Mouse (Mus musculus) limb, embryonic 12.5 days (tissue): Measurements from ENCODE around the gene Psmc2. TPM values are rescaled to one million over a fixed set of nuclear protein-coding genes. Genes with fewer than 3 reads are reported as not detected.

ENCODE experiments used
- ATAC-seq: fragments of 200-750 bp; cut with Nextera tagmentation; 2 replicates; pipeline ENCODE4 v1.8.0; 2017; ENCODE audit warnings: low read depth, moderate TSS enrichment; ENCODE audit not compliant: insufficient number of reproducible peaks, insufficient read depth, low FRiP score, low TSS enrichment
- H3K27ac ChIP-seq: fragments of 300-500 bp; sonication (generic); 2 replicates; pipeline ENCODE4 v1.5.1; 2016; ENCODE audit warnings: mild to moderate bottlenecking, moderate library complexity
- H3K27me3 ChIP-seq: fragments of 300-500 bp; sonication (generic); 2 replicates; pipeline ENCODE4 v1.6.1; 2016; ENCODE audit warnings: mild to moderate bottlenecking, moderate library complexity
- H3K36me3 ChIP-seq: fragments of 300-500 bp; sonication (generic); 2 replicates; pipeline ENCODE4 v1.6.1; 2016; ENCODE audit warnings: mild to moderate bottlenecking, moderate library complexity
- H3K4me1 ChIP-seq: fragments of 300-500 bp; sonication (generic); replicated peaks from 2 replicates; pipeline ENCODE4 v1.6.1; 2016
- H3K4me2 ChIP-seq: fragments of 300-500 bp; sonication (generic); 2 replicates; pipeline ENCODE4 v1.6.1; 2016; ENCODE audit warnings: mild to moderate bottlenecking, moderate library complexity
- H3K4me3 ChIP-seq: fragments of 300-500 bp; sonication (generic); replicated peaks from 2 replicates; pipeline ENCODE4 v1.5.1; 2016; ENCODE audit warnings: mild to moderate bottlenecking
- H3K9ac ChIP-seq: fragments of 300-500 bp; sonication (generic); replicated peaks from 2 replicates; pipeline ENCODE4 v1.6.1; 2016; ENCODE audit warnings: mild to moderate bottlenecking, moderate library complexity
- H3K9me3 ChIP-seq: fragments of 300-500 bp; sonication (generic); 2 replicates; pipeline ENCODE4 v1.6.1; 2016; ENCODE audit warnings: mild to moderate bottlenecking, moderate library complexity
- WGBS: fragments of 180-500 bp; shearing (Covaris S2); methylation state at CpG from one replicate; pipeline ENCODE4 v1.1.7; 2016; 5-methylcytosine and 5-hydroxymethylcytosine counted together
- polyA plus RNA-seq: library from polyadenylated mRNA; unstranded; fragments of >200 nt; fragmentation: Nextera tagmentation; extraction: Ambion mirVana; gene quantifications from 2 replicates; pipeline ENCODE4 v1.2.1, GENCODE M21; 2016

The Psmc2 gene
- polyA plus RNA-seq, 1 experiment from 2014 or later, result 194 TPM

GRCm38 (mm10) chr5:21810924-21811323, 25.8 kb downstream of the Psmc2 start:
- no peak overlapping the region for H3K4me3 ChIP-seq
- no peak overlapping the region for H3K27ac ChIP-seq
- H3K9ac ChIP-seq, result no peak overlapping the region
- H3K4me2 ChIP-seq, result no peak overlapping the region
- H3K27me3 ChIP-seq, result no peaks in the 10 kb centered on the region
- peaks cover under 1% of the 10 kb centered on the region; the same call in 1 of the 2 replicates for H3K4me1 ChIP-seq
- ATAC-seq, result no peak
- no peaks in the 10 kb centered on the region for H3K36me3 ChIP-seq
- H3K9me3 ChIP-seq, result no peaks in the 10 kb centered on the region
- WGBS, result 74% methylated on average over 10 of the region's 10 CpGs

GRCm38 (mm10) chr5:21813994-21814393, 28.9 kb downstream of the Psmc2 start:
- Histone ChIP-seq H3K4me3 (no peak overlapping the region), H3K9ac (no peak overlapping the region), H3K4me2 (no peak overlapping the region), H3K27ac (no peak overlapping the region), H3K9me3 (no peaks in the 10 kb centered on the region), H3K27me3 (no peaks in the 10 kb centered on the region), H3K36me3 (no peaks in the 10 kb centered on the region), H3K4me1 (peaks cover 3% of the 10 kb centered on the region; the same call in 1 of the 2 replicates)
- ATAC-seq, result no peak
- WGBS, result 39% methylated on average over 1 of the region's 1 CpGs

GRCm38 (mm10) chr5:21826370-21826769, 41.3 kb downstream of the Psmc2 start:
- H3K4me1 ChIP-seq, result no peaks in the 10 kb centered on the region
- WGBS, result 47% methylated on average over 7 of the region's 7 CpGs
- H3K4me2 ChIP-seq, result no peak overlapping the region
- H3K4me3 ChIP-seq, result no peak overlapping the region
- no peaks in the 10 kb centered on the region for H3K36me3 ChIP-seq
- H3K9ac ChIP-seq, result no peak overlapping the region
- H3K9me3 ChIP-seq, result no peaks in the 10 kb centered on the region
- ATAC-seq, result no peak
- H3K27me3 ChIP-seq, result no peaks in the 10 kb centered on the region
- H3K27ac ChIP-seq, result no peak overlapping the region

- Histone ChIP-seq H3K4me3 (no peak overlapping the region), H3K4me2 (no peak overlapping the region), H3K4me1 (no peaks in the 10 kb centered on the region), H3K27me3 (no peaks in the 10 kb centered on the region), H3K9ac (no peak overlapping the region), H3K36me3 (no peaks in the 10 kb centered on the region), H3K27ac (no peak overlapping the region), H3K9me3 (no peaks in the 10 kb centered on the region)
- no peak for ATAC-seq
- WGBS, result 12% methylated on average over 6 of the region's 6 CpGs
Observed at GRCm38 (mm10) chr5:21827643-21828042, 42.6 kb downstream of the Psmc2 start.

GRCm38 (mm10) chr5:21828855-21829254, 43.8 kb downstream of the Psmc2 start:
- H3K9ac ChIP-seq, result no peak overlapping the region
- no peak for ATAC-seq
- no peaks in the 10 kb centered on the region for H3K4me1 ChIP-seq
- no peak overlapping the region for H3K4me3 ChIP-seq
- H3K27ac ChIP-seq, result no peak overlapping the region
- H3K36me3 ChIP-seq, result no peaks in the 10 kb centered on the region
- no peaks in the 10 kb centered on the region for H3K27me3 ChIP-seq
- 75% methylated on average over 4 of the region's 4 CpGs for WGBS
- H3K4me2 ChIP-seq, result no peak overlapping the region
- H3K9me3 ChIP-seq, result no peaks in the 10 kb centered on the region

GRCm38 (mm10) chr5:21831761-21832160, 46.7 kb downstream of the Psmc2 start:
- 74% methylated on average over 3 of the region's 3 CpGs for WGBS
- no peaks in the 10 kb centered on the region for H3K4me1 ChIP-seq
- no peak overlapping the region for H3K4me2 ChIP-seq
- H3K4me3 ChIP-seq, result no peak overlapping the region
- no peak overlapping the region for H3K27ac ChIP-seq
- H3K27me3 ChIP-seq, result no peaks in the 10 kb centered on the region
- no peak for ATAC-seq
- no peaks in the 10 kb centered on the region for H3K36me3 ChIP-seq
- no peaks in the 10 kb centered on the region for H3K9me3 ChIP-seq
- H3K9ac ChIP-seq, result no peak overlapping the region

GRCm38 (mm10) chr5:21844676-21845075, 59.6 kb downstream of the Psmc2 start:
- H3K4me3 ChIP-seq, result no peak overlapping the region
- no peak overlapping the region for H3K27ac ChIP-seq
- H3K27me3 ChIP-seq, result no peaks in the 10 kb centered on the region
- no peak overlapping the region for H3K4me2 ChIP-seq
- ATAC-seq, result no peak
- H3K9me3 ChIP-seq, result no peaks in the 10 kb centered on the region
- H3K4me1 ChIP-seq, result no peaks in the 10 kb centered on the region
- 71% methylated on average over 4 of the region's 4 CpGs for WGBS
- no peak overlapping the region for H3K9ac ChIP-seq
- no peaks in the 10 kb centered on the region for H3K36me3 ChIP-seq

GRCm38 (mm10) chr5:21846616-21847290, 61.7 kb downstream of the Psmc2 start:
- Histone ChIP-seq H3K4me2 (no peak overlapping the region), H3K4me3 (no peak overlapping the region), H3K9ac (no peak overlapping the region), H3K27ac (no peak overlapping the region), H3K27me3 (no peaks in the 10 kb centered on the region), H3K4me1 (no peaks in the 10 kb centered on the region), H3K9me3 (no peaks in the 10 kb centered on the region), H3K36me3 (no peaks in the 10 kb centered on the region)
- 85% methylated on average over 20 of the region's 20 CpGs for WGBS
- no peak for ATAC-seq

- no peaks in the 10 kb centered on the region for H3K36me3 ChIP-seq
- 57% methylated on average over 6 of the region's 6 CpGs for WGBS
- H3K27ac ChIP-seq, result no peak overlapping the region
- no peaks in the 10 kb centered on the region for H3K27me3 ChIP-seq
- ATAC-seq, result no peak
- H3K4me2 ChIP-seq, result no peak overlapping the region
- H3K4me1 ChIP-seq, result no peaks in the 10 kb centered on the region
- no peak overlapping the region for H3K9ac ChIP-seq
- no peak overlapping the region for H3K4me3 ChIP-seq
- no peaks in the 10 kb centered on the region for H3K9me3 ChIP-seq
Observed at GRCm38 (mm10) chr5:21847438-21847837, 62.4 kb downstream of the Psmc2 start.

GRCm38 (mm10) chr5:21851679-21852340, 66.7 kb downstream of the Psmc2 start:
- Histone ChIP-seq H3K9me3 (no peaks in the 10 kb centered on the region), H3K9ac (no peak overlapping the region), H3K36me3 (no peaks in the 10 kb centered on the region), H3K27me3 (no peaks in the 10 kb centered on the region), H3K4me1 (no peaks in the 10 kb centered on the region), H3K4me3 (no peak overlapping the region), H3K4me2 (no peak overlapping the region), H3K27ac (no peak overlapping the region)
- ATAC-seq, result no peak
- 65% methylated on average over 10 of the region's 10 CpGs for WGBS
